Mouse (Mus musculus) ES-E14 (cell line): ENCODE results near the gene Hibadh.

Experiments
- CHD2 ChIP-seq: IDR thresholded peaks from 2 replicates; pipeline ENCODE4 v1.6.1; 2014; ENCODE audit warnings: mild to moderate bottlenecking, low read depth, low read length, inconsistent platforms
- HCFC1 ChIP-seq: IDR thresholded peaks from 2 replicates; pipeline ENCODE4 v1.6.1; 2012; ENCODE audit warnings: low read length, inconsistent platforms, borderline replicate concordance; ENCODE audit not compliant: insufficient read depth
- MAFK ChIP-seq: IDR thresholded peaks from 2 replicates; pipeline ENCODE4 v1.6.1; 2014; ENCODE audit warnings: mild to moderate bottlenecking, low read depth, low read length, inconsistent platforms; ENCODE audit not compliant: insufficient read depth
- ZC3H11A ChIP-seq: IDR thresholded peaks from 2 replicates; pipeline ENCODE4 v1.6.1; 2012; ENCODE audit warnings: low read depth, mild to moderate bottlenecking, inconsistent platforms, low read length, borderline replicate concordance

GRCm38 (mm10) chr6:52620090-52620489 lies 20.1 kb downstream of the Hibadh start:
- TF ChIP-seq MAFK (no peak), HCFC1 (no peak), ZC3H11A (no peak), CHD2 (no peak)
